Mouse (Mus musculus): Measurements from ENCODE around the gene Rpl18a. TPM values are rescaled to one million over a fixed set of nuclear protein-coding genes. Genes with fewer than 3 reads are reported as not detected.

The Rpl18a gene
- total RNA-seq, 1 experiment from 2014 or later: 1,399 TPM

DNA sequence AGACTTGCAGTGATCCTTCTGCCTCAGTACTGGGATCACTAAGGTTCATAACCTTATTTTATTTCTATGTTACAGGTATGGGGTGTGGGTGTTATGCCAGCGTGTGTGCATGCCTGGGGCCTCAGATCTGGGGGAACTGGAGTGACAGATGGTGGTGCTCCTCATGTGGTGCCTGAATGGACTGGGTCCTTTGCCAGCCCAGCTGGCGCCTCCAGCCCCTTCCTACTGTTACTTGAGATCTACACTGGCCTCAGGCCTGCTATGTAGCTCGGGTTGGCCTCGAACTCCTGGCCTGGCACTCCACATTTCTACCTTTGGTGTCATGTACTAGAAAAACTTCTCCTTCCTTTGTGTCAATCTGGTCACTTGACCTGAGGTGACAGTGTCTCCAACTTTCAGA is 13.0 kb downstream of the Rpl18a start:
- no peak for DNase-seq

DNA sequence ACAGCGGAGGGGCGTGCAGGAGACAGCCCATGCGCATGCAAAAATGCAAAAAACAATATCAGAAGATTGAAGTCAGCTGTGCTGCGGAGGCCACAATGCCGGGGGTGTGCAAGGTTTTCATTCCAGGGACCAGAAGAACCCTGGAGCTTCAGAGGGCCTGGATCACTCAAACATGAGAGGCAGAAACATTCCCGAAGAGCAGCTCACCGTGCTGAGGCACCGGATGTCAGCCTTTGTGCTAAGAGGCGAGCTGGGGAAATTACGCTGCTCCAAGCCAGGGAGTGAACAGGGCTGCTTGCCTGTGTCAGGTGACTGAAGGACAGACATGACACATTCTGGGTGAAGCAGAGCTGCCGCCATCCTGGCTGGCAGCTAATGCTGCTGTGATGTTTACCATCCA is 16.7 kb downstream of the Rpl18a start:
- peak; percentile 62 for DNase-seq

DNA sequence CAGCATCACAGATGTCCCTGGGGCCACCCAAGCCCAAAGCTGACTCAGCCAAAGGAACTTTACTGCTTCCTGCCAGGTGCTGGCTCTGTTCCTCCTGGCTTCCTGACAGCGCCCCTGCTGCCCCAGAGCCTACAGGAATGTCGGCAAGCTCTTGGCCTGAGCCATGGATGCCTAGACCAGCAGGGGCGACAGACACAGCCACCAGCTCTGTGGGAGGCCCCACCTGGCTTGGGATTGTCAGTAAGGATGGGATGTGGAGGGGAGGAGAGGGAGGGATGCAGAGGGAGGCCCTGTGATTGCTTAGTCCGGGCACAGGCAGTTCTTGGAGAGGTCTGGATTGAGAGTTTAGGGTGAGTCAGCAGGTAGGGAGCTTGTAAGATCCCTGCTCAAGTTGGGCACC is 17.1 kb downstream of the Rpl18a start:
- peak; percentile 74 for DNase-seq

DNA sequence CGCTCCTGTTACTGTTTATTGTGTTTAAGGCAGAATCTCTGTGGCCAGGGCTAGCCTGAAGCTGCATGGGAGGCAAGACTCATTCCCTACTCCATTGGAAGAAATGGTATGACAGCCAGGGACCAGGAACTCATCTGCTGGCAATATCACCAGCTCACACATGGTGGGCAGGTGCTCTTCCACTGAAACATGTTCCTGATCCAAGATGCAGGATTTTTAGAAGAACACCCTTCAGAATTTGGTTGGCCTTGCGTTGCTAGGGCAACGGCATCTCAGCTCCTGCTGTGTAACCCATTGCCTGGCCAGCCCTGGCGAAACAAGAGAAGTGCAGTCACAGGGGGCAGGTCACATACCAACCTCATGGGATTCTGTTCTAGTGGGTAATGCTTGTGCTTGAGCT is 17.7 kb downstream of the Rpl18a start:
- no peak for DNase-seq

DNA sequence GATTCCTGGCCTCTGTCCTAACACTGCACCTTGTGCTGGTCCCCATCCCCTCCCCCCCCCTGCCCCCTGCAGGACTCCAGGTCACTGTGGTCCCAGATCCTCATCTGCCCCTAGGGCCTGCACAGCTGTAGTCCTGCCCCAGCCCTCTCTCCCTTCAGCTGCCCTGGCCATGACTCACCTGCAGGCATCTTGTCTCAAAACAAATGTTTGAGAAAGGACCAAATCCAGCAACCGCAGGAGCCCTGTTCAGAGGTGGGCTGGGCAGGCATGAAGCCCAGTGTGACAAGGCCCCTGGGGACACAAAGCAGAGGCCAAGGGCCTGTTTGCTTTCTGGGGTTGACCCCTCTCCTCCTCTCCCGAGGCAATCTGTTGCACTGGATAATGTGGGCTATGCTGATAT is 19.0 kb downstream of the Rpl18a start:
- peak; percentile 6 for DNase-seq

DNA sequence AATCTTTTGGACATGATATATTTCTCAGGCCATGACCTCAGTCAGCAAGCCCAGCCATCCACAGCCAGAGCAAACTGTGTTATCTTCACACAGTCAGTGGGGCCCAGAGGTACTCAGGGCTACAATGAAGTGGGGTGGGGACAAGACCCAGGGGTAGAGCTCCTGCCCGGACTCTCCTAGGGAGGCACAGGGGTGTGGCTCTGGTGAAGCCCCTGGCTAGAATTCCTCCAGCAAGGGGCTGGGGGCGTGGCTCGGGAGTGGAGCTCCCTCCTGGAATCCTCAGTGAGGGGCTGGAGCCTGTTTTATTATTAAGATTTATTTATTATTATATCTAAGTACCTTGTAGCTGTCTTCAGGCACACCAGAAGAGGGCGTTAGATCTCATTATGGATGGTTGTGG is 20.8 kb downstream of the Rpl18a start:
- no peak for DNase-seq

DNA sequence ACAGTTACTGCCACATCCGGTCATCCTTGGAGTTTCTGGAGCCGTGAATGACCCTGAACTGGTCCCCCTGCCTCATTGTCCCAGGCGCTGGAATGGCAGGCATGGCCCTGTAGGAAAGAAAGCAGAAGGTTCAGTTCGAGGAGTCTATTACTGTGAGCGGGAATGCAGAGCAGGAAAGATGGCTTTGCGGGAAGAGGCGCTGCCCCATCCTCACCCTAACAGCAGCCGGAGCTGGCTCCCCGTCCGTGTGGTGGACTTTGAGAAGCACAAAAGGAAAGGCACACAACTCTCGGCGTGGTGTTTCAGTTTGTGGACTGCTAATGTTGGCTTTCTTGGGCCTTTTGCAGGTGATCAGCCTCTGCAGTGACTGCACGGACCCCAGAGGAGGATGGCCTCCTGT is 22.8 kb downstream of the Rpl18a start:
- DNase-seq: no peak

DNA sequence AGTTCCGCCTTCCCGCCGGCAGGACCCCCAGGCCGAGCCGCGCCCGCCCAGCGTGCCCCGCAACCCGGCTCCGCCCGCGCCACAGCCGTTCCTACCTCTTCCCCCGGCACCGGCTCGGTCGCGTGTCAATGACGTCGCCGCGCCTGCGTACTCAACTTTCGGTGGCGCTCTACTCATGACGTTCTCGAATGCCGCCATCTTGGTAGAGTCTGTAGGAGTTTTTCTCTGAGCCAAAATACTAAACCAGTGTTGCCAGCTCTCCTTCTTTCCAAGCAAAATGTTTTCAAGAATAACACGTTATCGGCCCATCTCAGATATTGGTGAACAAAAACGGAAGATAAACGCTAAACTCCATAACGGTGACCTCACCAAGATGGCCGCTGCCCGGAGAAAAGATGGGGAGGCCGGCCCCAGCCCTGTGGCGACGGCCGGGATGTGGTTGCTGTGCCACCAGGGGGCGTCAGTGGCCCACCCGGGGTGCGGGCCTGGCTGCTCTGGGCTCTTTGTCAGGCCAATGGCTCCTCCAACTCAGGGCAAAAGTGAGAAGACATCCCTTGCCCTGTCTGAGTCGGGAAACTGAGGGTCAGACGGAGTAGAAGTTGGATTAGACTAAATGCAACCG is 23.7 kb downstream of the Rpl18a start, which contains the start of gene Ccdc124:
Ccdc124 (minus strand) TSS at position 572 of the 622 bp plus-strand sequence.
- DNase-seq: peak; percentile 98

DNA sequence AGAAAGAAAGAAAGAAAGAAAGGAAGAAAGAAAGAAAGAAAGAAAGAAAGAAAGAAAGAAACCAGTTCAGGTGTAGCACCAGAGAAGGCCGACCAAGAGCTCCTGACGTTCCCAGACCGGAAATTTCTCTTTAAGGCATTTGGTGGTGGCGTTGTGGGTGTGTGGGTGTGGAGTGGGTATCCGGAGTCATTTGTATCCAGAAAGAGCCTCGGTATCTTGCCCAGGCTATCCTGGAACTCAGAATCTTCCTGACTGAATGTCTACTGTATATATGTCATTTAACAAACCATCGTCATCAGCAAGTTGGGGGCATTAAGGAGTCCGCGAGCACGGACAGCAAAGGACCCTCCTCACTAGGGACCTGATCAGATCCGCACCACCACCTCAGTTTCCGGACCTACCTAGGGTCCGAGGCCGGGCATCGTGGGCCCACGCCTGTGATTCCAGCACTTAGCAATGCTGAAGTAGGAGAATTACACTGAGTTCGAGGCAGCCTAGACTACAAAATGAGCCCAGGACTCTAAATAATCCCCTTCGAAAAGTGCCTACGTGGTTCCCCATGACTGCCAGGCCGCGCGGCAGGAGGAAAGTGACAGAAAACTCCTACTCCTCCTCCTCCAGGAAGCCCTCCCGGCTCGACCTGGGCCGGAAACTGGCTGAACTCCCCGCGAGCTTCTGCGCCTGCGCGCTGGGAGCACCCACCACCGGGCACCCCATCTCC is 24.4 kb downstream of the Rpl18a start:
- no peak for DNase-seq

DNA sequence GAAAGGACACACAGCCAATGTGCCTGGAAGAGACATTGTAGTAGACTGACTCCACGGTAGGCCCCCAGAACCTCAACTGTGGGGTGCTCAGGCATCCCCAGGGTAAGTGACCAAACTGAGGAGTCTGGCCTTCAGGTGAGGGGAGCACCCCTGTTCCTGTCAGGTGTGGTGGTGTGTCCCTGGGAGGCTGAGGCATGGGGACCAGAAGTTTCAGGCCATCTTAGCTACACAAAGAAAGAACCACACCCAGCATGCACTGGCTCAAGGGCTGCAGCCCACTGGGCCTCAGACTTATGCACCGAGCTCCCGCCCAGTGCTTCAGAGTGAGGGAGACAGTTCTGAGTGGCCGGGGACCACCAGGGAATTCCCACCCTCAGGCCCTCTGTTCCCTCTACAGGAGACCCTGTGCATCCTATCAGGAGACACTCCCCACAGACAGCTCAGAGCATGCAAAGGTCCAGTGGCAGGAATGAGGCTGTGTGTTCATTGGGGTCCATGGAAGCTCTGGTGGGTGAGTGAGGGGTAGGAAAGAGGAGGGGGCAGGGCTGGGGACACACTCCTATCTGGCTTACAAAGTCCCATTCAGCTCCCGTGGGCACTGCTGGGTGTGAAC is 25.9 kb downstream of the Rpl18a start:
- DNase-seq: no peak

DNA sequence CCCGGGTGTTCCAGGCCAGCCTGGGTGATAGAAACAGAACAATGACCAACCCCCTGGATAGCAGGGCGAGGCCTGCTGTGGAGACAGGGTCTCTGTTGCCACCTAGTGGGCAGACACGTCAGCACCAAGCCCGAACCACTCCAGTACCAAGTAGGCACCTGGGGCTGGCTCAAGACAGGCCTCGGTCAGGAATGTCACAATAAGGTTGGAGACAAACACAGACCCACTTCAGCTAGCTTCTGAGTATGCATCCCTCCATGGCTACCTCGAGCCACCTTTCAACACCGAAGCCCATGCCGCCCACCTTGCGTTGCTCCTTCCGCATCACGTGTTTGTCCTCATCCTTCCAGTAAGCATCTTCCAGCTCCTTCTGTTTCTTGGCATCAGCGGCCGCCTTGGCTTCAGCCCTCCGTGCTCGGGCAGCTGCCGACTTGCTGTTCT is 27.6 kb downstream of the Rpl18a start:
- DNase-seq: peak; percentile 86

DNA sequence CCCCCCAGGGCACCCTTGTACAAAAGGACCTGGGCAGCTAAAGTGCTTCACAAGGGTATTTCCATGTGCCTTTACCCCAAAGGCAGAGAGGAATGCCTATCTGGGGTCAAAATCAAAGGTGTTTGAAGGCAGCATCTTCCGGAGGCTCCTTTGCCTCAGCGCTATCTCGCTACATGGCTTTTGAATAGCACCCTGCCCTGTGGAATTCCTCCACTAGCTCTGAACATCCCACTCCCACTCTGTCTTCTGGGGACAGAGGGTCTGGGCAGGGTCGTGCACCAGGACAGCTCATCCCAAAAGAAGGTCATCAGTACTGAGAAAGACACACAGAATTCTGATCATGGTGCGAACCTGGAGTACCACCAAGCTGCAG is 28.0 kb downstream of the Rpl18a start:
- no peak for DNase-seq

DNA sequence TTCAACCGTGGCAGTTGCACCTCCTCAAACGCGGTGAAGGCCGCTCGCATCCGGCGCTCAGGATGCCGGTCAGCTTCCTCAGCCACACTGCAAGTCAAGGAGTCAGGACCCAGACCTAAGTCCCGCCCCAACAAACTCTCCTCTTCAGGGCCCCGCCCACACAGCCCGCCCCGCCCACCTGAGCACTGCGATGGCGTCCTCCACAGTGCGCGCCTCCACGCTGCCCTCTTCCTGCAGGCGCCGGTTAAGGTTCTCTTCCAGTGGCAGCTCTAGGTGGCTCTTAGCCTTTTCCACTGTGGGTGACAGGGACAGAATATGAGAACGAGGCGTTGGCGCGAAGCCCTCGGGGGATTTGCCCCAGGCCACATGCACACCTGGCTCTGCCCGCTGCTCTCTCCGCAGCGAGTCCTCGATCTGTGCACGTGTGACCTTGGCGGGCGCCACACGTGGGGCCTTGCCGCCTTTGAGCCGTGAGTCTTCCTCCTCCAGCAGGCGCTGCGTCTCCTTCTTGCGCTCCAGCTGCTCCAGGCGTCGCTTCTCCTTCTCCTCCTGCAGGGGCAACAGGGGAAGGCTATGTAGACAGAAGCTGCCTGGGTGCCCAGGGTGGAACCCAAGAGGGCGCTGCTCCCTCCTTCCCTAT is 28.5 kb downstream of the Rpl18a start:
- peak; percentile 74 for DNase-seq

DNA sequence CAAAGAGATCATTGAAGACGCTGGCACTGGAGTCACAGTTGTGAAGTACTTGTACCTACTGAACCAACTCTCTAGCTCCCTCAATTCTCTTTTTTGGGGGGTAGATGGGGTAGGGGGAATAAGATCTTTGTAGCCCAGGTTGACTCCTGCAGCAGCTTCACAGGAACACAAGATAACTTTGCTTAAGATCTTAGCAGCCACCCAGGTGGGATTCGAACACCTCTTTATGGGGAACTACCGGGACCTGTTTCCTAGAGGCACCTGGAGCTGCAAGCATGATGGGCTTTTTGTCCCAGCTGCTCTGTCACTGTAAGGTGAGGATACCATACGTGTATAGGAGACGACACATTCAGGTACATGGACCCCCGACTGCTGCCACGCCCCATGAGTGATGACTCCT is 30.6 kb downstream of the Rpl18a start:
- DNase-seq: no peak

DNA sequence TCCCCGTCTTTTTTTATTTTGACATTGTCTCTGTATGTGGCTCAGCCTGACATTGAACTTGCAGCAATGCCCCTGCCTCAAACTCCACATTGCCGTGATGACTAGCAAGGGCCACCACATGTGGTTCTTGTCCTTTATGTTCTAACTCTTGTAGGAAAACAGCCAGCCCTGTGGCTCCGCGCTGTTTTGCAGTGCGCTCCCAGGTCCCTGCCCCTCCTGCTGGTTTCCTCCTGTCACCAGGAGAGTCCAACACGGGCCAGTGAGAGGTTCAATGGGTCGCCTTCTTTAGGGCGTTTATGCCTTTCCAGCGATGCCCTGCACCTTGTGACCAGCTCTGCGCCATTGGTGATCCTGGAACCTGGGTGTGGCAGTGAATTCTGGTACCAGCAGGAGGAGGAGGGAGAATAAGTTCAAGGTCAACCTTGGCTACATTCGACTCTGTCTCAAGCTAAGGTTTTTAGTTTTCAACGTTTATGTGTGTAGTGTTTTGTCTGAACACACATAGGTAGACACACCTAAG is 31.2 kb downstream of the Rpl18a start:
- peak; percentile 43 for DNase-seq

DNA sequence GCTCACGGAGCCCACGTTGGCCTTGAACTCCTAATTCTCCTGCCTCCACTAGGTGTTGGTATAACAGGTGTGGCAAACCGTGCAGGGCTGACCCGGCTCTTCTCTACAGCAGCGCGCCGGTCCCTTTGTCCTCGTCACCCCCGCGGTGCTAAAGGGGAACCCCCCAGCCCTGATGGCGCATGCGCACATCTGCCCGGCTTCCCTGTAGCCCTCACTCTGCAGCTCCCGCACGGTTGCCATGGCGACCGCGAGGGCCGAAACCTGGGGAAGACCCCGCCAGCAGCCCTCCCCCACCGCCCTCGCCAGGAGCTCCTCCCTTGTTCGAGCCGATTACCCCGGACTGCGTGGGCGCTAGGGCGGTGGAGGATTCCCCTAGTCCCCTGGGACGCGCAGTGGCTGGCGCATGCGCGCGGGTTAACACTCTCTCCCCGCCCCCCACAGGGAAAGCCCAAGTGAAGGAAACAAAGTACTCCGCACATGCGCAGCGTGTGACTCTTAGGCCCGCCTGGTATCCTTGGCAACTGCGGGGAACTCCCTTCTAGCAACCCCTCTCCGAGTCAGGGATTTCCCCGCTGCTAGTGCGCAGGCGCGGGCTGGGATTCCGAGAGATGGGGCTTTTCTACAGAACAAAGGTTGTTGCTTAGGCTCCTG is 31.7 kb downstream of the Rpl18a start:
- DNase-seq: peak; percentile 100

DNA sequence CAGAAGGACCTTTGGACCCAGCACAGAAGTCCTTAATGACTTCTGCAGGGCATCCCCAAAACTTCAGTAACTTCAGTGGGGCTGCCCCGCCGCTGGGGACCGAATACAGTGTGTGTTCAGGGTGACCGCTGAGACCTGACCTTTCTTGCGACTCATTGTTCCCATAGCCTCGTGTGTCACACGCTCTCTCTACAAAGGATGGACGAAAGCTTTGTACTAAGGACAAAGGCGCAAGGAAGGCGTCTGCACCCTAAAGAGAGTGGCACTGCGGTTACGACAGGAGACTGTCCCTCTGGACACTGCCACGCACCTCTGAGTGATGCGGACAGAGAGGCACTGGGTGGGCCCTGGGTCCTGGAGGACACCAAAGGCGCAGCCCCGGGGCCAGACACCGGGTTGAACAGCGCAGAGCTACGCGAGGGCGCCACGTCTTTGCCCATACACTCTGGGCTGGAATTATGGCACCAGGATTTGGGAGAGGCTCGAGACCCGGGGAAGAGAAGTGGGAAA is 32.4 kb downstream of the Rpl18a start:
- DNase-seq: peak; percentile 39

DNA sequence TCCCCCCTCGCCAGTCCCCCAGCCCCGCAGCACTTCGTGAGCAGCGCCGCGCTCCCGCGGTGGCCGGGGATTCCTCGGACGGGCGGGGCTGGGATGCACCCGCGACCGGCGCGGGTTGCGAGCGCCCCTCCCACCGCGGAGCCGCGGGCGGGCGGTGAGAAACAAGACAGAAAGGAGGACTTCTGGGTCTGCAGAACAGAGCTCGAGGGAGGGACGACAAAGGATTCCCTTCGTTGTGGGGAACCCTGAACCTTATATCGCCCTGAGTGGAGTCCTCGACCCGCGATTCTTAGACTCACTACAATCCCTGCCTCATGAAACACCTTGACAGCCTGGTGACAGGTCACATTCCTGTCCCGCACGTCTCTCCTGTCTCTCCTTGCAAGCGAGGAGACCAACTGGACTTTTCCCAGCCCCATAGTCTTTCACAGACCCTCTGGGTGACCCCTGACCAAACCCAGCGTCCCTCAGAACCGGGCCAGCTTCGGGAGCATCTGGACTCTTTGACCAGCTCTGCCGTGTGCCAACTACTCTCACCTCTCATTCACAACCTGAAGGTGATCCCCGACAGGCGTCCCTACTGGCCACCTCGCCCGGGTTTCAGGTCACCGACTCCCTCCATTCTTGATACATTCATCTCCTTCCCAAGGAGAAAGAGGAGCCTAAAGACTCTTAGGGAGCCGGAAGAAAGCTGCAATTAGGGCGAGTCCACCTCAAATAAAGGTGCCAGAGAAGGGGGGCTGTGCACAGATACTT is 33.1 kb downstream of the Rpl18a start:
- no peak for DNase-seq

DNA sequence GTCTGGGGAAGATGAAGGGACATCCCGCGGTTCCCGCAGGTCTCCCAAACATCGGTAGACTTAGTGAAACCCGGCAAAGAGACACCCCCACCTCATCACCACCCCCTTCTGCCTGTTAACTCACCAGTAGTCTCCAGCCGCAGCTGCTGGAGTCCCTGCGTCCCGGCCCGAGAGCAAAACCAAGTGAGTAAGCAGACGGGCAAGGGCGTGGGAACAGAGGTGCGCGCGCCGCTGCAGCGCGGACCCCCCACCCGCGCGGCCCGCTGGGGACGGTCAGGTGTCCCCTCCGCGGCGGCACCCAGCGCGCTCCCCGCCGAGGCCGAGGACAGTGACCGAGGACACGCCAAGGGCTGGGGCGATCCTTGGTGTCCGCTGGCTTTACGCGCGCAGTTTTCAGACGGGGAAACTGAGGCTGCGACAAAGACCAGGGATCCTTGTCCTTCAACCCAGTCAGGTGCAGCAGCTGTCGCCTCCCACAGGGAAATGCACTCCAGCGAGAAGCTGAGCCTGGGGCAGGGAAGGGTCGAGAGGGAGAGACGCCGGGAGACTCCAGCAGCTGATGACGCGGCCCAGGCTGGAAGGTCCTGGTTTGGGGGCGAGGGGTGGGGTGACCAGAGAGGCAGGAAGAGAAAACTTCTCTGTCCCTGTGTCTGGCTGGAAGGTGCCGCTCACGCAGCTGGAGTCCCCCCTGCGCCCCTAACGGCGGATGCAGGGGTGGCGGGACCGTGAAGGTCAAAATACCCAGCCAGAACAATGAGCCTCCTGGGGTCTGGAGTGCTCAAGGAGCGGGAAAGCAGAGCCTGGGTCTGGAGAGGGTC is 34.2 kb downstream of the Rpl18a start, which contains the start of gene Kcnn1:
Kcnn1 (minus strand) TSS at position 435 of the 818 bp plus-strand sequence.
- no peak for DNase-seq

DNA sequence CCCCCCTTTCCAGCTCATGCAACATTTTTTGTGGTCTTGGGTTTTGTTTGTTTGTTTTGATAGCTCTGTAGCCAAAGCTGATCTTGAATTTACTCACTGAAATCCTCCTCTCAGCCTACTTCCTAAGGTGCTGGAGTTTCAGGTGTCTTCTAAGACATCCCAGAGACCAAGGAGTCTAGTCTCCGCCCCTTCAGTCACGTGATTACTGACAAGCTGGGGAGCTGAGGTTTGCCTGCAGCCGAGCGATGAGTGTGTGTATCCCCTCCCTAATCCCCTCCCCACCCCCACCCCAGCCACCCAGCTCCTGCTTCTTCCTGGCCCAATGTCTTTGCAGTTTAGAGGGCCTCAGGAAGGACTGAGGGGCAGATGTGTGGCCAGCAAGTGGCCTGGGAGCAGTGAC is 39.7 kb downstream of the Rpl18a start:
- no peak for DNase-seq
